Mouse (Mus musculus): ENCODE measurements at regions not wholly inside any gene's neighbourhood (a gene's known extent, or its start where the extent isn't known, plus 50 kb on each side); places are given as distances from the start of the nearest gene placed in this dataset.
A peak's percentile ranks its signal among the peaks of the same experiment; 100 is the strongest.

GRCm38 (mm10) chr3:41234191-41234590, 151.3 kb upstream of the Pgrmc2 start:
- H3K4me3 ChIP-seq (ENCODE audit: low read depth, low read length), result no peak overlapping the region
- no peaks in the 10 kb centered on the region for H3K27me3 ChIP-seq (ENCODE audit: control insufficient read depth, insufficient read depth, low read length)
- no peaks in the 10 kb centered on the region for H3K9me3 ChIP-seq (ENCODE audit: control insufficient read depth, low read length)
- H3K9ac ChIP-seq (replicated peaks; ENCODE audit: low read depth, low read length), result no peak overlapping the region
- ATAC-seq (ENCODE audit: low read depth), result no peak
- peaks cover 4% of the 10 kb centered on the region; the same call in 1 of the 2 replicates for H3K4me1 ChIP-seq (ENCODE audit: control insufficient read depth, insufficient read depth, low read length)
- H3K27ac ChIP-seq (ENCODE audit: low read depth, low read length), result no peak overlapping the region
- 70% methylated on average over 7 of the region's 7 CpGs for WGBS
- no peaks in the 10 kb centered on the region for H3K36me3 ChIP-seq (ENCODE audit: control insufficient read depth, insufficient read depth, low read length)
- no peak overlapping the region for H3K4me2 ChIP-seq (ENCODE audit: low read depth, low read length)

- 84% methylated on average over 8 of the region's 8 CpGs for WGBS
- H3K36me3 ChIP-seq (ENCODE audit: control insufficient read depth, insufficient read depth, low read length), result no peaks in the 10 kb centered on the region
- H3K9me3 ChIP-seq (ENCODE audit: control insufficient read depth, low read length), result no peaks in the 10 kb centered on the region
- no peak overlapping the region for H3K27ac ChIP-seq (ENCODE audit: low read depth, low read length)
- no peak overlapping the region for H3K4me2 ChIP-seq (ENCODE audit: low read depth, low read length)
- no peak overlapping the region for H3K9ac ChIP-seq (replicated peaks; ENCODE audit: low read depth, low read length)
- ATAC-seq (ENCODE audit: low read depth), result no peak
- H3K4me3 ChIP-seq (ENCODE audit: low read depth, low read length), result no peak overlapping the region
- 0 out of 2 replicates have a peak, but pooled peaks cover under 1% of the 10 kb centered on the region for H3K4me1 ChIP-seq (ENCODE audit: control insufficient read depth, insufficient read depth, low read length)
- no peaks in the 10 kb centered on the region for H3K27me3 ChIP-seq (ENCODE audit: control insufficient read depth, insufficient read depth, low read length)
Observed at GRCm38 (mm10) chr3:41233439-41233838, 150.6 kb upstream of the Pgrmc2 start.

DNA sequence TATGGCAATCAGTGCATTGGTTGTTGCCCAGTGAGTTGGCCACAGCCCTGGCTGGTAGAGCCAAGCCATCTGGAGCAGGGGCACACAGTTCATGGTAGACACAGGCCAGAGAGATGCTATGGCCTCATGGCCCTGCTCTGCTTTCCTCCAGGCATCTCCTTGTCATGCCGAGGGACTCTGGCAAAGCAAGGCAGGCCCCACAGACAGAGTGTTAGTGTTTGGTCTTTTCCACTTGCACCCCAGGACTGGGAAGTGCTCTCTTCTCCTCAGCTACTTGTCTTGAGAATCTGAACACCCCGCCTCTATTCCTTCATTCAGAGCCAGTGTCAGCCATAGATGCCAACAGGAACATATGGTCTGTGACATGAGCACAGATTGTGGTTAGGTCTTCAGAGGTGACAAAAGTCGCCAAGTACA, 148.1 kb upstream of the Pgrmc2 start:
- H3K4me1 ChIP-seq (ENCODE audit: control insufficient read depth, insufficient read depth, low read length), result no peaks in the 10 kb centered on the region
- H3K4me2 ChIP-seq (ENCODE audit: low read depth, low read length), result no peak overlapping the region
- H3K36me3 ChIP-seq (ENCODE audit: control insufficient read depth, insufficient read depth, low read length), result no peaks in the 10 kb centered on the region
- WGBS, result 91% methylated on average over 3 of the region's 3 CpGs
- H3K27ac ChIP-seq (ENCODE audit: low read depth, low read length), result no peak overlapping the region
- H3K9ac ChIP-seq (replicated peaks; ENCODE audit: low read depth, low read length), result no peak overlapping the region
- H3K4me3 ChIP-seq (ENCODE audit: low read depth, low read length), result no peak overlapping the region
- H3K27me3 ChIP-seq (ENCODE audit: control insufficient read depth, insufficient read depth, low read length), result no peaks in the 10 kb centered on the region
- no peak for ATAC-seq (ENCODE audit: low read depth)
- no peaks in the 10 kb centered on the region for H3K9me3 ChIP-seq (ENCODE audit: control insufficient read depth, low read length)

- H3K9me3 ChIP-seq (ENCODE audit: control insufficient read depth, low read length), result no peaks in the 10 kb centered on the region
Observed at GRCm38 (mm10) chr3:41229493-41229892, 146.6 kb upstream of the Pgrmc2 start.

DNA sequence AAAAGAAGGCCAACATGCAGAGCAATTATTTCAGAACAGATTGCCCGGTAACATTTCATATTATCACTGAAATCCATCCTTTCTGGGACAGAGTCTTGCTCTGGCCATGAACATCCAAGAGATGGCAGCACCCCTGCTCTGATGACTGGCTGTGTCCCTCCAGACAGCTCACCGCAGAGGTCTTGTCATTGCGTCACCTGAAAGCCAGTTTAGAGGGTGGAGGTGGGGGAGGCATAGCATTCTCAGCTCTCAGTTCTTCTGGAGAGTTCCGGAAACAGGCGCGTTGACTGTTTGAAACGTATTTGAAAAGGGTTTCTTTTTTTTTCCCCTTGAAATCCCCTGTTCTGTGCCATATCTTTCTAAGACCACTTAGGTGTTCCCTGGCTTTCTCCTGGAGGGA, 145.7 kb upstream of the Pgrmc2 start:
- H3K4me1 ChIP-seq (ENCODE audit: control insufficient read depth, insufficient read depth, low read length), result no peaks in the 10 kb centered on the region
- peak; percentile 97 for ATAC-seq (ENCODE audit: low read depth)
- no peak overlapping the region for H3K9ac ChIP-seq (replicated peaks; ENCODE audit: low read depth, low read length)
- no peak overlapping the region for H3K4me2 ChIP-seq (ENCODE audit: low read depth, low read length)
- H3K27ac ChIP-seq (ENCODE audit: low read depth, low read length), result no peak overlapping the region
- no peak overlapping the region for H3K4me3 ChIP-seq (ENCODE audit: low read depth, low read length)
- H3K9me3 ChIP-seq (ENCODE audit: control insufficient read depth, low read length), result no peaks in the 10 kb centered on the region
- no peaks in the 10 kb centered on the region for H3K36me3 ChIP-seq (ENCODE audit: control insufficient read depth, insufficient read depth, low read length)
- no peaks in the 10 kb centered on the region for H3K27me3 ChIP-seq (ENCODE audit: control insufficient read depth, insufficient read depth, low read length)
- 27% methylated on average over 7 of the region's 7 CpGs for WGBS

More at GRCm38 (mm10) chr3:41229493-41229892, 146.6 kb upstream of the Pgrmc2 start:
- Histone ChIP-seq H3K4me2 (ENCODE audit: low read depth, low read length) (no peak overlapping the region), H3K27ac (ENCODE audit: low read depth, low read length) (no peak overlapping the region), H3K27me3 (ENCODE audit: control insufficient read depth, insufficient read depth, low read length) (no peaks in the 10 kb centered on the region), H3K4me3 (ENCODE audit: low read depth, low read length) (no peak overlapping the region), H3K9ac (replicated peaks; ENCODE audit: low read depth, low read length) (no peak overlapping the region), H3K4me1 (ENCODE audit: control insufficient read depth, insufficient read depth, low read length) (no peaks in the 10 kb centered on the region), H3K36me3 (ENCODE audit: control insufficient read depth, insufficient read depth, low read length) (no peaks in the 10 kb centered on the region)
- WGBS, result 89% methylated on average over 2 of the region's 2 CpGs
- ATAC-seq (ENCODE audit: low read depth), result no peak

GRCm38 (mm10) chr3:41220746-41221145, 137.9 kb upstream of the Pgrmc2 start:
- H3K27me3 ChIP-seq (ENCODE audit: control insufficient read depth, insufficient read depth, low read length), result no peaks in the 10 kb centered on the region
- H3K36me3 ChIP-seq (ENCODE audit: control insufficient read depth, insufficient read depth, low read length), result no peaks in the 10 kb centered on the region
- no peak for ATAC-seq (ENCODE audit: low read depth)
- no peak overlapping the region for H3K9ac ChIP-seq (replicated peaks; ENCODE audit: low read depth, low read length)
- H3K4me2 ChIP-seq (ENCODE audit: low read depth, low read length), result no peak overlapping the region
- no peaks in the 10 kb centered on the region for H3K4me1 ChIP-seq (ENCODE audit: control insufficient read depth, insufficient read depth, low read length)
- H3K4me3 ChIP-seq (ENCODE audit: low read depth, low read length), result no peak overlapping the region
- no peaks in the 10 kb centered on the region for H3K9me3 ChIP-seq (ENCODE audit: control insufficient read depth, low read length)
- H3K27ac ChIP-seq (ENCODE audit: low read depth, low read length), result no peak overlapping the region

DNA sequence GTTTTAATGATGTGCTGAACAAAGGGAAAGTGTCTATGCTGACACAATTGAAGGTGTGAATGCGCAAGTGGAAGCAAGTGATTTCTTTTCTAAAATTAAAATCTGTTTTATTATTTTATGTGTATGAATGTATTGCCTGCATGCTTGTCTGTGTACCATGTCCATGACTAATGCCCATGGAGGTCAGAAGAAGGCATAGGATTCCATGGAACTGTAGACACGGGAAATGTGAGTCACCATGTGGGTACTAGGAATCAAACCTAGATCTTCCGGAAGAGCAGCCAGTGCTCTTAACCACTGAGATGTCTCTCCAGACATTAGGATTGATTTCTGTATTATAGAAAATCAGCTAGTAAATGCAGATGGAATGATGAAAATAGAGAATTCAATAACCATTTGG, 134.9 kb upstream of the Pgrmc2 start:
- no peak overlapping the region for H3K27ac ChIP-seq (ENCODE audit: low read depth, low read length)
- 92% methylated on average over 3 of the region's 3 CpGs for WGBS
- H3K4me1 ChIP-seq (ENCODE audit: control insufficient read depth, insufficient read depth, low read length), result no peaks in the 10 kb centered on the region
- H3K4me2 ChIP-seq (ENCODE audit: low read depth, low read length), result no peak overlapping the region
- ATAC-seq (ENCODE audit: low read depth), result no peak
- H3K36me3 ChIP-seq (ENCODE audit: control insufficient read depth, insufficient read depth, low read length), result no peaks in the 10 kb centered on the region
- no peak overlapping the region for H3K4me3 ChIP-seq (ENCODE audit: low read depth, low read length)
- H3K9me3 ChIP-seq (ENCODE audit: control insufficient read depth, low read length), result no peaks in the 10 kb centered on the region
- no peak overlapping the region for H3K9ac ChIP-seq (replicated peaks; ENCODE audit: low read depth, low read length)
- H3K27me3 ChIP-seq (ENCODE audit: control insufficient read depth, insufficient read depth, low read length), result no peaks in the 10 kb centered on the region

- H3K4me2 ChIP-seq (ENCODE audit: low read depth, low read length), result no peak overlapping the region
Observed at GRCm38 (mm10) chr3:41213533-41213932, 130.7 kb upstream of the Pgrmc2 start.

GRCm38 (mm10) chr3:41210333-41210732, 127.5 kb upstream of the Pgrmc2 start:
- H3K4me2 ChIP-seq (ENCODE audit: low read depth, low read length), result no peak overlapping the region
- H3K9me3 ChIP-seq (ENCODE audit: control insufficient read depth, low read length), result no peaks in the 10 kb centered on the region
- no peak overlapping the region for H3K9ac ChIP-seq (replicated peaks; ENCODE audit: low read depth, low read length)
- H3K4me1 ChIP-seq (ENCODE audit: control insufficient read depth, insufficient read depth, low read length), result no peaks in the 10 kb centered on the region
- H3K4me3 ChIP-seq (ENCODE audit: low read depth, low read length), result no peak overlapping the region
- no peak for ATAC-seq (ENCODE audit: low read depth)
- H3K27ac ChIP-seq (ENCODE audit: low read depth, low read length), result no peak overlapping the region
- no peaks in the 10 kb centered on the region for H3K27me3 ChIP-seq (ENCODE audit: control insufficient read depth, insufficient read depth, low read length)
- WGBS, result 55% methylated on average over 7 of the region's 7 CpGs
- H3K36me3 ChIP-seq (ENCODE audit: control insufficient read depth, insufficient read depth, low read length), result no peaks in the 10 kb centered on the region

More at GRCm38 (mm10) chr3:41213533-41213932, 130.7 kb upstream of the Pgrmc2 start:
- no peaks in the 10 kb centered on the region for H3K9me3 ChIP-seq (ENCODE audit: control insufficient read depth, low read length)
- no peak overlapping the region for H3K4me3 ChIP-seq (ENCODE audit: low read depth, low read length)
- H3K36me3 ChIP-seq (ENCODE audit: control insufficient read depth, insufficient read depth, low read length), result no peaks in the 10 kb centered on the region
- no peak for ATAC-seq (ENCODE audit: low read depth)
- no peaks in the 10 kb centered on the region for H3K27me3 ChIP-seq (ENCODE audit: control insufficient read depth, insufficient read depth, low read length)
- 89% methylated on average over 2 of the region's 2 CpGs for WGBS
- H3K4me1 ChIP-seq (ENCODE audit: control insufficient read depth, insufficient read depth, low read length), result no peaks in the 10 kb centered on the region
- no peak overlapping the region for H3K27ac ChIP-seq (ENCODE audit: low read depth, low read length)
- H3K9ac ChIP-seq (replicated peaks; ENCODE audit: low read depth, low read length), result no peak overlapping the region

DNA sequence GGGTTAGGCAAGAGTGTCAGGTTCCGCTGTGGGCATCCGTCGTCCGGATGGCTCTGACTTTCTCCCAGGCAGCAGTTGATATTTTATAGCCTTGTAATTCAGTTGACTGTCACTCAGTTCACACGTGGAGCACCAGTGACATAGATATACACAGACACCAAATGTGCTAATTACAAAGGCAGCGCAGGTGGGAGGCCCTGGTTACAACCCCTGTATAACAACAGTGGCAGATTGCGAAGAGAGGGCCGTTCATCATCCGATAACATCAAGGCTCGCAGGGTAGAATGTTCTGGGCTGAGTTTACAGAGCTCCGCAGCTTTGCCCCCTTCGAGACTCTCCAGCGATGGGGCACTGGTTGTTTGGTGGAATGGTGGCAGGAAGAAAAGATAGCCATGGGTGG, 120.0 kb upstream of the Pgrmc2 start:
- no peak overlapping the region for H3K4me3 ChIP-seq (ENCODE audit: low read depth, low read length)
- H3K4me1 ChIP-seq (ENCODE audit: control insufficient read depth, insufficient read depth, low read length), result no peaks in the 10 kb centered on the region
- H3K4me2 ChIP-seq (ENCODE audit: low read depth, low read length), result no peak overlapping the region
- ATAC-seq (ENCODE audit: low read depth), result peak; percentile 41; the same call in 1 of the 2 replicates
- H3K9me3 ChIP-seq (ENCODE audit: control insufficient read depth, low read length), result no peaks in the 10 kb centered on the region
- WGBS, result 49% methylated on average over 13 of the region's 13 CpGs
- no peak overlapping the region for H3K27ac ChIP-seq (ENCODE audit: low read depth, low read length)
- no peaks in the 10 kb centered on the region for H3K36me3 ChIP-seq (ENCODE audit: control insufficient read depth, insufficient read depth, low read length)
- no peak overlapping the region for H3K9ac ChIP-seq (replicated peaks; ENCODE audit: low read depth, low read length)
- no peaks in the 10 kb centered on the region for H3K27me3 ChIP-seq (ENCODE audit: control insufficient read depth, insufficient read depth, low read length)
